Mouse (Mus musculus): Measurements from ENCODE around the gene Gm10961. TPM values are rescaled to one million over a fixed set of nuclear protein-coding genes. Genes with fewer than 3 reads are reported as not detected.
A peak's percentile ranks its signal among the peaks of the same experiment; 100 is the strongest.

The Gm10961 gene
- polyA plus RNA-seq, 1 experiment: not detected

- Histone ChIP-seq H3K27ac (ENCODE audit: insufficient read depth, low read depth, low read length) (no peak overlapping the region), H3K4me1 (ENCODE audit: control insufficient read depth, insufficient read depth, insufficient read length, low read length) (peaks cover 10% of the 10 kb centered on the region; the same call in 1 of the 2 replicates), H3K36me3 (ENCODE audit: control insufficient read depth, insufficient read depth, low read length) (peaks cover 58% of the 10 kb centered on the region), H3K27me3 (ENCODE audit: control insufficient read depth, insufficient read depth, low read length) (no peaks in the 10 kb centered on the region), H3K4me3 (ENCODE audit: low read depth, low read length) (no peak overlapping the region)
- TF ChIP-seq CTCF (IDR thresholded peaks at IDR 0.05; ENCODE audit: extremely low read depth, insufficient read length, insufficient replicate concordance, low read depth, low read length) (peak; percentile 86), POLR2A (IDR thresholded peaks at IDR 0.05; ENCODE audit: low read depth, low read length) (no peak)
- 89% methylated on average over 11 of the region's 11 CpGs for WGBS
Observed at GRCm38 (mm10) chr3:107612902-107613525, 18.1 kb upstream of the Gm10961 start.

GRCm38 (mm10) chr3:107617800-107618199 lies 13.3 kb upstream of the Gm10961 start:
- Histone ChIP-seq H3K27me3 (ENCODE audit: control insufficient read depth, insufficient read depth, low read length) (no peaks in the 10 kb centered on the region), H3K27ac (ENCODE audit: insufficient read depth, low read depth, low read length) (no peak overlapping the region), H3K4me1 (ENCODE audit: control insufficient read depth, insufficient read depth, insufficient read length, low read length) (no peaks in the 10 kb centered on the region), H3K36me3 (ENCODE audit: control insufficient read depth, insufficient read depth, low read length) (peaks cover 86% of the 10 kb centered on the region), H3K4me3 (ENCODE audit: low read depth, low read length) (no peak overlapping the region)
- WGBS: 72% methylated on average over 3 of the region's 3 CpGs
- TF ChIP-seq POLR2A (IDR thresholded peaks at IDR 0.05; ENCODE audit: low read depth, low read length) (no peak), CTCF (IDR thresholded peaks at IDR 0.05; ENCODE audit: extremely low read depth, insufficient read length, insufficient replicate concordance, low read depth, low read length) (no peak)

- TF ChIP-seq CTCF (IDR thresholded peaks at IDR 0.05; ENCODE audit: extremely low read depth, insufficient read length, insufficient replicate concordance, low read depth, low read length): no peak
- TF ChIP-seq POLR2A (IDR thresholded peaks at IDR 0.05; ENCODE audit: low read depth, low read length): no peak
- 90% methylated on average over 6 of the region's 6 CpGs for WGBS
- Histone ChIP-seq H3K36me3 (ENCODE audit: control insufficient read depth, insufficient read depth, low read length) (peaks cover 87% of the 10 kb centered on the region), H3K4me3 (ENCODE audit: low read depth, low read length) (no peak overlapping the region), H3K4me1 (ENCODE audit: control insufficient read depth, insufficient read depth, insufficient read length, low read length) (no peaks in the 10 kb centered on the region), H3K27me3 (ENCODE audit: control insufficient read depth, insufficient read depth, low read length) (no peaks in the 10 kb centered on the region), H3K27ac (ENCODE audit: insufficient read depth, low read depth, low read length) (no peak overlapping the region)
Observed at GRCm38 (mm10) chr3:107619911-107620310, 11.2 kb upstream of the Gm10961 start.

GRCm38 (mm10) chr3:107621286-107622075 lies 9.6 kb upstream of the Gm10961 start:
- 93% methylated on average over 21 of the region's 21 CpGs for WGBS
- H3K4me3 ChIP-seq (ENCODE audit: low read depth, low read length): no peak overlapping the region
- no peak overlapping the region for H3K27ac ChIP-seq (ENCODE audit: insufficient read depth, low read depth, low read length)
- TF ChIP-seq CTCF (IDR thresholded peaks at IDR 0.05; ENCODE audit: extremely low read depth, insufficient read length, insufficient replicate concordance, low read depth, low read length) (no peak), POLR2A (IDR thresholded peaks at IDR 0.05; ENCODE audit: low read depth, low read length) (no peak)
- peaks cover 80% of the 10 kb centered on the region for H3K36me3 ChIP-seq (ENCODE audit: control insufficient read depth, insufficient read depth, low read length)
- H3K4me1 ChIP-seq (ENCODE audit: control insufficient read depth, insufficient read depth, insufficient read length, low read length): no peaks in the 10 kb centered on the region
- no peaks in the 10 kb centered on the region for H3K27me3 ChIP-seq (ENCODE audit: control insufficient read depth, insufficient read depth, low read length)

GRCm38 (mm10) chr3:107622537-107622936 lies 8.6 kb upstream of the Gm10961 start:
- WGBS: 95% methylated on average over 7 of the region's 7 CpGs
- Histone ChIP-seq H3K36me3 (ENCODE audit: control insufficient read depth, insufficient read depth, low read length) (peaks cover 80% of the 10 kb centered on the region), H3K27me3 (ENCODE audit: control insufficient read depth, insufficient read depth, low read length) (no peaks in the 10 kb centered on the region), H3K27ac (ENCODE audit: insufficient read depth, low read depth, low read length) (no peak overlapping the region), H3K4me3 (ENCODE audit: low read depth, low read length) (no peak overlapping the region), H3K4me1 (ENCODE audit: control insufficient read depth, insufficient read depth, insufficient read length, low read length) (no peaks in the 10 kb centered on the region)
- TF ChIP-seq POLR2A (IDR thresholded peaks at IDR 0.05; ENCODE audit: low read depth, low read length): no peak
- TF ChIP-seq CTCF (IDR thresholded peaks at IDR 0.05; ENCODE audit: extremely low read depth, insufficient read length, insufficient replicate concordance, low read depth, low read length): no peak

GRCm38 (mm10) chr3:107624424-107624823 lies 6.7 kb upstream of the Gm10961 start:
- H3K36me3 ChIP-seq (ENCODE audit: control insufficient read depth, insufficient read depth, low read length): peaks cover 67% of the 10 kb centered on the region
- 94% methylated on average over 8 of the region's 8 CpGs for WGBS

GRCm38 (mm10) chr3:107625536-107625935 lies 5.6 kb upstream of the Gm10961 start:
- Histone ChIP-seq H3K27me3 (ENCODE audit: control insufficient read depth, insufficient read depth, low read length) (no peaks in the 10 kb centered on the region), H3K4me3 (ENCODE audit: low read depth, low read length) (no peak overlapping the region), H3K4me1 (ENCODE audit: control insufficient read depth, insufficient read depth, insufficient read length, low read length) (no peaks in the 10 kb centered on the region), H3K27ac (ENCODE audit: insufficient read depth, low read depth, low read length) (no peak overlapping the region), H3K36me3 (ENCODE audit: control insufficient read depth, insufficient read depth, low read length) (peaks cover 59% of the 10 kb centered on the region)
- no peak for TF ChIP-seq POLR2A (IDR thresholded peaks at IDR 0.05; ENCODE audit: low read depth, low read length)
- TF ChIP-seq CTCF (IDR thresholded peaks at IDR 0.05; ENCODE audit: extremely low read depth, insufficient read length, insufficient replicate concordance, low read depth, low read length): no peak
- WGBS: 91% methylated on average over 8 of the region's 8 CpGs

More at GRCm38 (mm10) chr3:107624424-107624823, 6.7 kb upstream of the Gm10961 start:
- H3K27me3 ChIP-seq (ENCODE audit: control insufficient read depth, insufficient read depth, low read length): no peaks in the 10 kb centered on the region
- TF ChIP-seq CTCF (IDR thresholded peaks at IDR 0.05; ENCODE audit: extremely low read depth, insufficient read length, insufficient replicate concordance, low read depth, low read length) (no peak), POLR2A (IDR thresholded peaks at IDR 0.05; ENCODE audit: low read depth, low read length) (no peak)
- no peak overlapping the region for H3K27ac ChIP-seq (ENCODE audit: insufficient read depth, low read depth, low read length)
- no peak overlapping the region for H3K4me3 ChIP-seq (ENCODE audit: low read depth, low read length)
- no peaks in the 10 kb centered on the region for H3K4me1 ChIP-seq (ENCODE audit: control insufficient read depth, insufficient read depth, insufficient read length, low read length)
